Mouse (Mus musculus): ENCODE results near the gene Atxn1.

The Atxn1 gene

DNA sequence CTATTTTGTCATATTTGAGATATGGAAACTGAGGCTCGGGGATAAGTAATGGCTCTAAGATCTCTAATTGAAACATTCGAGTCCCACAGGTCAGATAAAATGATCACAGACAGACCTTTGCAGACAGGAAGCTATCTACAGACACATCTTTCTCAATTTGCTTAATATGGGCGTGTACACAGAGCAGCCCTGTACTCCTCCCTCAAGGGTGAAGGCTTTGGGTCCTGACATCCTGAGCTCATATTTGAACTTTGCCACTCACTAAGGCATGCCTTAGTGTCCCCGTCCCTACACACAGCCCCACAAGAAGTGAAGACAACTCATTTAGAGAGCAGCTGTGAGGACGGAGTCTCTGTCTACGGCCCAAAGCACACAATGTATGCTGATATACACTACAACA lies 70.6 kb downstream of the Atxn1 start:
- no peak for DNase-seq

GRCm38 (mm10) chr13:45891073-45891472 lies 73.7 kb downstream of the Atxn1 start:
- no peak for DNase-seq

- peak in 1 of 2 experiments; percentile 31 for DNase-seq
Observed at GRCm38 (mm10) chr13:45888953-45889749, 75.7 kb downstream of the Atxn1 start.

GRCm38 (mm10) chr13:45884878-45885277 lies 79.9 kb downstream of the Atxn1 start:
- no peak for DNase-seq

DNA sequence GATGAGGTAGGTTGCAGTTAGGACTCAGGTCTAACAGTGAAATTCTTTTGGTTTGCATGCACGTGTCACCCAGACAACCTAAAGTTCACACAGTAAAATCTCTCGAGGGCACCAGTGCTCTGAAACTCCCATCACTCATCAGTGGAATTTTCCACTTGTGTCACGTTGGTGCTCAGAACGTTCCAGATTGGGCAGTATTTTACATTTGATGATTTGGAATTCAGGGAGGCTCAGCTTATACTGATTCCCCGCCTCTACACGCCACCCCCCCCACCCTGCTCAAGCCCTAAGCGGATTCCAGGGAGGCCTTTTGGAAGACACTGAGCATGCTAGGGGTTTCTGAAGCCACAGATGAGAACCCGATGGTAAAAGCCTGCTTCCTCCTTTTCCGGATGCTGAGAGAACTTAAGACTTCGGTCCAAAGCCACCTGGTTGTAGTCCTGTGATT lies 81.0 kb downstream of the Atxn1 start:
- DNase-seq: no peak

DNA sequence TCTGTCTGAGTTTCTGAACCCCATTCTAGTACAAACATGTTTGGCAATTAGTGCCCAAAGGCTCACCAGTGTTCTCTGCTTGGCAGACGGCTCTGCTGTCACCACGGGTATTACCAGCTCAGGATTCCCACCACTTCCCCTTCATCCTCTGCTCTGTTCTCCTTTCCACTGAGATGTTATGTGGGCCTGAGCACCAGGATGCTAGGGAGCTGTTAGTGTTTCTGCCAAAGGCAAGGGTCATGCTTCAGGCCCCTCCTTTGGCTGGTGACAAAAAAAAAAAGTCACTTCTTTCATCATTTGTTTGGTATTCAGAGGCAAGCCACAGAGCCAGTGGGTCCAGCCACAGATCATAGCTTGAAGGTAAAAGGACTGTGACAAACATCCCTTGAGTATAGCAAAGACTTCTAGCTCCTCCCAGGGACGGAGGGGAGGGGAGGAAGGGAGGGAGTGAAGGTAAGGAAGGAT lies 81.8 kb downstream of the Atxn1 start:
- no peak for DNase-seq

- no peak for DNase-seq
Observed at GRCm38 (mm10) chr13:45880543-45880845, 84.3 kb downstream of the Atxn1 start.

DNA sequence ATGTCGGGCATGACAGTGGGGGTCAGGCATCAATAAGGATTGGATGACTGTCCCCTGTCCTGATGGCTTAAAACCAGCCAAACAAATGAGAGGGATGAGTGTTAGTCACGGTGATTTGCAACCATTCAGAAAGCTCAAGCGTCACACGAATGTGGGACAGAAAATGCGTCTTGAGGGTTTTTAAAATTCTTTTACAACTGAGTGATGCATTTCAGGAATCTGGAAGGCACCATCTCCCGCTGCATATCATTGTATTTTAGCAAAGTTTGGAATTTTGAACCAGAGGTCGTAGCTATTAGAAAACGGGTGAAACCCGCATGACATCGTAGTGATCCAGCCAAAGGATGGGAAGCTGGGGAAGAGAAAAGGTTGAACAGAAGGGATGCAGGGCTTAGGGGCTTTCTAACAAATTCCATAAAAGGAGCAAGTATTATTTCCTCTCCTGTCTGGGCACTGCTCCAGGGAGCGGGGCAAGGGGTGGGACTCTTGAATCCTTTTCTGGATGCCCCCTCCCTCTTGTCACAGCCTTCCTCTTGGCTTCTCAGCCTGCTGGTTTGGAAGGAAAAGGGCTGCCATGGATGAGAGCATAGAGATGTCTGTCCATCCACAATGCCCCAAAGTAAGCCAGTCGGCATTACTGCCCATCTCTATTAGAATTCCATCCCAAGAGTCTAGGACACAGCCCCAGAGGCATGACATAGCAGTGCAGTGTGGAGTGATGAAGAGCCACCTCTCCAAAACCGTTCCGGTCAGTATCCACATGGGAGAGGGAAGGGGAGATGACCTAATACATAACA lies 84.9 kb downstream of the Atxn1 start:
- peak; percentile 59 to 62 for DNase-seq

GRCm38 (mm10) chr13:45876939-45877338 lies 87.9 kb downstream of the Atxn1 start:
- no peak for DNase-seq

DNA sequence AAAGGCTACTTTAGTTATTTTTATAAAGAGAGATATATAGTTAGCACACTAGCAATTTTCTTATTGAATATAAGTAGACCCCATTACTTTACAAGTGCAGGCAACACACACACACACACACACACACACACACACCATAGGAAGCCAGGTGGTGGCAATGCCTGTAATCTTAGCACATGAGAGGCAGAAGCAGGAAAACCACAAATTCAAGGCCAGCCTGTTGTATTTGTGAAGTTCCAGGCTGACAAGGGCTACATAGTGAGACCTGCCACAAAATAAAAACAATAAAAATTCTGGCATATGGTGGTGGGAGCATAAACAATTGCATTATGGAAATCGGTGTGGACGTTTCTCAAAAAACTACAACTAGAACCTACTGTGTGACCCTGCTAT lies 88.4 kb downstream of the Atxn1 start:
- DNase-seq: no peak

DNA sequence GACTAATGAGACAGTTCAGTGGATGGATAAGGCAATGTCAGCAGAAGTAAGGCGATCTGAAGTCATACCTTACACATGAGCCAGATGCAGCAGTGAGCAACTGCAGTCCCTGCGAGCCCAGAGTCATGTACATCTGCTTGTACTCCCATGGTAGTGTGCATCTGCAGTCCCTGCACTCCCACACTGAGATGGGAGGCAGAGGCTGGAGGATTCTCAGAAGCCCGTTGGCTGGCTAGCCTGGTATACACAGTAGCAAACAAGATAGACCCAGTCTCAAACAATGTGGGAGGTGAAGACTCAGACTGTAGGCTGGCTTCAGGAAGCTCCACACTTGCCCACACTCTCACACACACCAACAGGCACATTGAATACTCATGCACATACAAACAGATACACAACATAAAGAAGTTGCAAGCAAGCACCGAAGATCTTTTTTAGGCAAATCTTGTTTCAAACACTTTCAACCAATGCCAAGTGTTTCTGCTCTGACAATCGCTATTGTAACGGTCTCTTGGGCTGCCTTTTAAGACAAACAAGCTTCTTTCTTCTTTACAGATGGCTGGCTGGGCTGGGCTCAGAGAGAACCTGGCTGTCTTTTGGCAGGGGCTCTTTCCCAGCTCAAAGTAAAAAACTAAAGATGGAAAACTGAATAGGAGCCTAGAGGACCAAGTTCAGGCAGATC lies 89.0 kb downstream of the Atxn1 start:
- DNase-seq: no peak

DNA sequence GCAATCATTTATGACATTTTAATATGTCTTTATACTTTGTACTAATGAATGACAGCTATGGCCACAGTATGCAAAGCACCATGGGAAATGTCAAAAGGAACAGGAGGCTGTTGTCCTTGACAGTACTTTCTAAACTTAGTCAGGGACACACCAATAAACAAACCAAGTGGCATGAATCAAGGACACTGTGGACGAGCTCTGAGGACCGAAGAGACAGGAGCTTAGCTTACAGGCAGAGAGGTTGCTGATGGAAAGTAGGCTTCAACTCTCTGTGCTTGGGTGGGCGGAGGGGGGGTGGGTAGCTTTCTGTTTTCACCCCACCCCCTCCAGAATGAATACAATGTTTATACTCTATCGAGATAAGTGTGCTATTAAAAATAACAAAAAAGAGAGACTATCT lies 90.6 kb downstream of the Atxn1 start:
- DNase-seq: no peak

GRCm38 (mm10) chr13:45872966-45873365 lies 91.8 kb downstream of the Atxn1 start:
- no peak for DNase-seq

- peak in 1 of 2 experiments; percentile 21 for DNase-seq
Observed at GRCm38 (mm10) chr13:45872041-45872746, 92.6 kb downstream of the Atxn1 start.

DNA sequence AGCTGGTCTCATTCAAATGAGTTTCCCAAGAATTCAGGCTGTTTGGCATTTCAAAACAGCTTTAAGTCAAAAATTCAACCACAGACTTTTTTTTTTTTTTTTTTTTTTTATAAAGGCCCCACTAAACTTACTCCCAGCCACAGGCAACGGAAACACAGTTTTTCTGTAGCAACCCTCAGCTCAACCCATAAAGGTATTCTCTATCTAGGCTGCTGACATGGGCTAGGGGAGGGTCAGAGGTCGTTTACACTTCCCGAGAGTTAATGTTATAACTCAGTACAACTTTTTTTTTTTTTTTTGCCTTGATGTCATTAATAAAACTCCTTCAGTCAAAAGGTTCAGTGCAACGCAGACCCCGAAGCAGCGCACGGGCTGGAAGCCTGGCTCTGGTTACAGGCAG lies 93.3 kb downstream of the Atxn1 start:
- no peak for DNase-seq

- DNase-seq: peak in 1 of 2 experiments; percentile 21
Observed at GRCm38 (mm10) chr13:45868886-45869285, 95.9 kb downstream of the Atxn1 start.

GRCm38 (mm10) chr13:45867273-45867672 lies 97.5 kb downstream of the Atxn1 start:
- DNase-seq: no peak

GRCm38 (mm10) chr13:45866615-45867245 lies 98.1 kb downstream of the Atxn1 start:
- no peak for DNase-seq

DNA sequence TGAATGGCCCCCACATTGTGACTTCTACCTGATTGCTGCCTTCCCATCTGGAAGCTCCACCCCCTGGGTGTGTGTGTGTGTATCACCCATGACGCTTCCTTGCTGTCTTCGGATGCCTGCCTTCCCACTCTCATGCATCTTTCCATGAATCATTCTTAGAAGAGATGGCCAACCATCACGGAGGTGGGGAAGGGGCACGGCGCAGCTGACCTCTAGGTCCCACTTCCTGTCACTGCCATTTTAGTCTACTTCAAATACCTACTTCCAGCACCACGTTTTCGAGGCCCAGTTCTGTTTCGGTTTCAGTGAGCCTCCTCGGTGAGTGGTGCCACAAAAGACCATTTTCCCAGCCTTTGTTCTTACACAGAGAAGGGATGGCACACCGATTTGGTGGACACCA lies 99.2 kb downstream of the Atxn1 start:
- DNase-seq: no peak

- DNase-seq: no peak
Observed at GRCm38 (mm10) chr13:45863779-45864178, 101.0 kb downstream of the Atxn1 start.

GRCm38 (mm10) chr13:45861885-45862605 lies 102.8 kb downstream of the Atxn1 start:
- DNase-seq: no peak

Data from kidney, postnatal 25 days (tissue).